Mouse (Mus musculus) MEL (cell line): ENCODE measurements around the gene Myo1e.

Experiments used
- CTCF ChIP-seq, 3 experiments: IDR thresholded peaks in 2 of 3; conservative IDR thresholded peaks in 1 of 3; 2 replicates each; pipeline ENCODE4 v1.5.1; 2011 to 2012; ENCODE audit warnings: low read length in 3 of 3, low read depth in 2 of 3, mild to moderate bottlenecking in 2 of 3, improper control_type of control experiment in 1 of 3, inconsistent platforms in 1 of 3, mixed read lengths in 1 of 3, moderate library complexity in 1 of 3; ENCODE audit not compliant: control insufficient read depth in 1 of 3, insufficient read depth in 1 of 3, poor library complexity in 1 of 3, severe bottlenecking in 1 of 3
- ETS1 ChIP-seq: IDR thresholded peaks from 2 replicates; pipeline ENCODE4 v1.6.1; 2012; ENCODE audit warnings: low read depth, mild to moderate bottlenecking, inconsistent platforms, low read length, improper control_type of control experiment, moderate library complexity
- GABPA ChIP-seq: IDR thresholded peaks from 2 replicates; pipeline ENCODE4 v1.6.1; 2012; ENCODE audit warnings: low read depth, mild to moderate bottlenecking, inconsistent platforms, low read length, improper control_type of control experiment, moderate library complexity
- GATA1 ChIP-seq: IDR thresholded peaks from 2 replicates; pipeline ENCODE4 v1.6.1; 2011; ENCODE audit warnings: low read depth, low read length, improper control_type of control experiment
- HCFC1 ChIP-seq: IDR thresholded peaks from 2 replicates; pipeline ENCODE4 v1.6.1; 2012; ENCODE audit warnings: low read depth, mild to moderate bottlenecking, inconsistent platforms, low read length, improper control_type of control experiment, moderate library complexity
- POLR2A ChIP-seq, 2 experiments: IDR thresholded peaks; 2 replicates each; pipeline ENCODE4 v1.6.1; 2011 to 2012; ENCODE audit warnings: low read length in 2 of 2, mild to moderate bottlenecking in 2 of 2, control low read depth in 1 of 2, improper control_type of control experiment in 1 of 2, low read depth in 1 of 2, moderate library complexity in 1 of 2; ENCODE audit not compliant: control insufficient read depth in 1 of 2, insufficient read depth in 1 of 2, poor library complexity in 1 of 2
- RAD21 ChIP-seq: IDR thresholded peaks from 2 replicates; pipeline ENCODE4 v1.6.1; 2011; ENCODE audit warnings: mild to moderate bottlenecking, low read depth, low read length, improper control_type of control experiment
- TAL1 ChIP-seq: IDR thresholded peaks from 2 replicates; pipeline ENCODE4 v1.6.1; 2012; ENCODE audit warnings: mild to moderate bottlenecking, inconsistent platforms, low read length, moderate library complexity, mixed read lengths
- TBP ChIP-seq: IDR thresholded peaks from 2 replicates; pipeline ENCODE4 v1.8.0; 2011; ENCODE audit warnings: low read depth, low read length, improper control_type of control experiment
- TCF12 ChIP-seq: IDR thresholded peaks from 2 replicates; pipeline ENCODE4 v1.6.1; 2014; ENCODE audit warnings: low read depth, mild to moderate bottlenecking, inconsistent platforms, low read length, improper control_type of control experiment, moderate library complexity
- UBTF ChIP-seq: IDR thresholded peaks from 2 replicates; pipeline ENCODE4 v1.6.1; 2012; ENCODE audit warnings: low read depth, mild to moderate bottlenecking, inconsistent platforms, low read length, improper control_type of control experiment, moderate library complexity, borderline replicate concordance; ENCODE audit not compliant: insufficient read depth
- USF1 ChIP-seq: IDR thresholded peaks from 2 replicates; pipeline ENCODE4 v1.6.1; 2014; ENCODE audit warnings: low read depth, mild to moderate bottlenecking, inconsistent platforms, low read length, improper control_type of control experiment, moderate library complexity
- USF2 ChIP-seq, 2 experiments: IDR thresholded peaks; 2 replicates each; pipeline ENCODE4 v1.6.1; 2011 to 2012; ENCODE audit warnings: improper control_type of control experiment in 2 of 2, low read length in 2 of 2, borderline replicate concordance in 1 of 2, inconsistent platforms in 1 of 2, low read depth in 1 of 2, mild to moderate bottlenecking in 1 of 2; ENCODE audit not compliant: insufficient read depth in 1 of 2
- ZC3H11A ChIP-seq: IDR thresholded peaks from 2 replicates; pipeline ENCODE4 v1.6.1; 2012; ENCODE audit warnings: low read depth, mild to moderate bottlenecking, inconsistent platforms, low read length, improper control_type of control experiment

DNA sequence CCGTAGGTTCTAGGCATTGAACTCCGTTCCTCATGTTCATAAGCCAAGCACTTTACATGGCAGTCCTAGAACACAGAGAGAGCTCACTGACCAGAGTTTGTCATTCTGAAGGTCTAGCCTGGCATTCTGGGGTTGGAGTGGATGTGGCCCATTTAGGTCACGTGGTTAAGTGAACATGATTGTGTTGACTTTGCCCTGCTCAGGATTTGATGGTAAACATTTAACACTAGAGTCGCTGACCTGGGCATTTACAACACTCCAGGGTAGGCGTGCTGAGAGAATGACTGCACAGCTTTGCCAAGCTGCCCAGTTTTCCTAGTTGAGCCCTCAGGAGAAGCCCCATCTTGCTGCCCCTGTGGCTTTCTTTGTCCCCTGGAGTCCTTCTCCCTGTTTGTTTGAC, 60.0 kb downstream of the Myo1e start:
- TF ChIP-seq ZC3H11A = no peak
- TF ChIP-seq UBTF = no peak
- TF ChIP-seq CTCF (IDR thresholded peaks at IDR 0.05 in 2 of 3, conservative IDR thresholded peaks at IDR 0.05 in 1 of 3; ENCODE audit: control insufficient read depth in 1 of 3, insufficient read depth in 1 of 3, low read depth in 2 of 3, low read length in 3 of 3, poor library complexity in 1 of 3, severe bottlenecking in 1 of 3) = no peak
- TF ChIP-seq GABPA = no peak
- TF ChIP-seq USF2 (IDR thresholded peaks at IDR 0.05; ENCODE audit: borderline replicate concordance in 1 of 2, insufficient read depth in 1 of 2, low read depth in 1 of 2, low read length in 2 of 2) = no peak
- no peak for TF ChIP-seq USF1
- no peak for TF ChIP-seq GATA1
- no peak for TF ChIP-seq POLR2A (IDR thresholded peaks at IDR 0.05; ENCODE audit: control insufficient read depth in 1 of 2, insufficient read depth in 1 of 2, low read depth in 1 of 2, low read length in 2 of 2, poor library complexity in 1 of 2)
- no peak for TF ChIP-seq ETS1
- no peak for TF ChIP-seq TAL1
- no peak for TF ChIP-seq TBP
- no peak for TF ChIP-seq RAD21
- TF ChIP-seq HCFC1 = no peak
- TF ChIP-seq TCF12 = no peak
